Mouse (Mus musculus) adrenal gland, adult 2 months (tissue): Measurements from ENCODE around the gene Kcnh1. TPM values are rescaled to one million over a fixed set of nuclear protein-coding genes. Genes with fewer than 3 reads are reported as not detected.

Experiments
- DNase-seq: peaks from one replicate; pipeline ENCODE4 v3.0.0; 2021
- polyA plus RNA-seq: library from polyadenylated mRNA; depleted of rRNA; stranded (reverse); fragments of >200 nt; gene quantifications from 2 replicates; pipeline ENCODE4 v1.2.3, GENCODE M21; 2012
- total RNA-seq, 2 experiments: library from RNA; stranded (reverse); gene quantifications; 2 replicates each; pipeline ENCODE4 v1.2.3; 2021

The Kcnh1 gene
- total and polyA plus RNA-seq, 3 experiments, result 0.07 to 0.24 (median 0.12) TPM

GRCm38 (mm10) chr1:192324223-192324622 is 133.6 kb downstream of the Kcnh1 start:
- DNase-seq, result no peak

- DNase-seq, result no peak
Measured at GRCm38 (mm10) chr1:192327052-192327451, 136.5 kb downstream of the Kcnh1 start.

GRCm38 (mm10) chr1:192331207-192331606 is 140.6 kb downstream of the Kcnh1 start:
- no peak for DNase-seq

GRCm38 (mm10) chr1:192336029-192336428 is 145.5 kb downstream of the Kcnh1 start:
- no peak for DNase-seq

GRCm38 (mm10) chr1:192339361-192340077 is 148.9 kb downstream of the Kcnh1 start:
- DNase-seq, result no peak

GRCm38 (mm10) chr1:192341774-192342173 is 151.2 kb downstream of the Kcnh1 start:
- DNase-seq, result no peak

- DNase-seq, result no peak
Measured at GRCm38 (mm10) chr1:192343996-192344395, 153.4 kb downstream of the Kcnh1 start.

GRCm38 (mm10) chr1:192347327-192347726 is 156.8 kb downstream of the Kcnh1 start:
- DNase-seq, result no peak

GRCm38 (mm10) chr1:192356231-192356630 is 165.7 kb downstream of the Kcnh1 start:
- DNase-seq, result no peak

GRCm38 (mm10) chr1:192359212-192359611 is 168.6 kb downstream of the Kcnh1 start:
- no peak for DNase-seq

- DNase-seq, result no peak
Measured at GRCm38 (mm10) chr1:192368336-192368735, 177.8 kb downstream of the Kcnh1 start.

GRCm38 (mm10) chr1:192371943-192372614 is 181.5 kb downstream of the Kcnh1 start:
- DNase-seq, result no peak

- no peak for DNase-seq
Measured at GRCm38 (mm10) chr1:192378546-192379075, 188.0 kb downstream of the Kcnh1 start.

- DNase-seq, result no peak
Measured at GRCm38 (mm10) chr1:192380596-192381041, 190.0 kb downstream of the Kcnh1 start.

- no peak for DNase-seq
Measured at GRCm38 (mm10) chr1:192387624-192388023, 197.1 kb downstream of the Kcnh1 start.

GRCm38 (mm10) chr1:192391041-192391440 is 200.5 kb downstream of the Kcnh1 start:
- no peak for DNase-seq

GRCm38 (mm10) chr1:192392232-192392631 is 201.7 kb downstream of the Kcnh1 start:
- no peak for DNase-seq

- no peak for DNase-seq
Measured at GRCm38 (mm10) chr1:192399667-192400490, 209.3 kb downstream of the Kcnh1 start.

GRCm38 (mm10) chr1:192400991-192401390 is 210.4 kb downstream of the Kcnh1 start:
- no peak for DNase-seq

GRCm38 (mm10) chr1:192402911-192403704 is 212.5 kb downstream of the Kcnh1 start:
- peak; percentile 64 for DNase-seq

- DNase-seq, result no peak
Measured at GRCm38 (mm10) chr1:192405136-192405535, 214.6 kb downstream of the Kcnh1 start.
